Mouse (Mus musculus): ENCODE data around the gene L3mbtl4. TPM values are rescaled to one million over a fixed set of nuclear protein-coding genes. Genes with fewer than 3 reads are reported as not detected.

The L3mbtl4 gene
- total RNA-seq, 2 experiments from 2014 or later: 8.5 to 9.2 TPM

GRCm38 (mm10) chr17:68771046-68771750 is 497.6 kb downstream of the L3mbtl4 start:
- intact Hi-C loops (cut with DNase I): no loop called here
- DNase-seq (ENCODE audit: extremely low spot score in 1 of 2, low spot score in 2 of 2): peak in 1 of 2 experiments; percentile 22

- intact Hi-C loops (cut with DNase I): no loop called here
- no peak for DNase-seq (ENCODE audit: extremely low spot score in 1 of 2, low spot score in 2 of 2)
These were observed 520.1 kb downstream of the L3mbtl4 start for GRCm38 (mm10) chr17:68793741-68794140.

- intact Hi-C loops (cut with DNase I): no loop called here
- no peak for DNase-seq (ENCODE audit: extremely low spot score in 1 of 2, low spot score in 2 of 2)
These were observed 552.7 kb downstream of the L3mbtl4 start, which contains the start of gene Tmem200c for GRCm38 (mm10) chr17:68826323-68826722. TSS of gene Tmem200c (plus strand) at chr17:68826623.

Data from left cerebral cortex, postnatal 10 days (tissue).